Mouse (Mus musculus) CH12.LX (cell line): Measurements from ENCODE around the gene Gata2. TPM values are rescaled to one million over a fixed set of nuclear protein-coding genes. Genes with fewer than 3 reads are reported as not detected.

Experiments
- DNase-seq: peaks from one replicate; pipeline ENCODE4 v3.0.0-alpha.2; 2013; ENCODE audit errors: extremely low read depth
- H3K27ac ChIP-seq: 2 replicates; pipeline ENCODE4 v1.5.1; 2012; ENCODE audit warnings: low read depth, mild to moderate bottlenecking, control low read depth, moderate library complexity; ENCODE audit not compliant: insufficient read depth
- H3K27me3 ChIP-seq: replicated peaks from 2 replicates; pipeline ENCODE3; 2012; ENCODE audit warnings: inconsistent platforms
- H3K36me3 ChIP-seq, 2 experiments: replicated peaks in 1 of 2; 2 replicates each; pipeline versions ENCODE3 to v1.6.1; 2012; ENCODE audit warnings: inconsistent platforms in 1 of 2, low read length in 1 of 2, mild to moderate bottlenecking in 1 of 2, mixed read lengths in 1 of 2, moderate library complexity in 1 of 2; ENCODE audit not compliant: control insufficient read depth in 1 of 2, insufficient read depth in 1 of 2
- H3K4me1 ChIP-seq, 2 experiments: 2 replicates each; pipeline ENCODE4 v1.6.1; 2012; ENCODE audit warnings: inconsistent platforms in 1 of 2, moderate library complexity in 1 of 2; ENCODE audit not compliant: insufficient read depth in 2 of 2, control insufficient read depth in 1 of 2
- H3K4me2 ChIP-seq: 2 replicates; pipeline ENCODE4 v1.6.1; 2012; ENCODE audit warnings: low read depth, mild to moderate bottlenecking, control low read depth; ENCODE audit not compliant: poor library complexity, insufficient read depth, severe bottlenecking
- H3K4me3 ChIP-seq, 3 experiments: fragments of 150-350 bp in 1 of 3; sonication (generic) in 1 of 3; replicated peaks in 1 of 3; 2 replicates each; pipeline versions ENCODE3 to v1.5.1; 2011 to 2012; ENCODE audit warnings: low read depth in 2 of 3, low read length in 2 of 3, mild to moderate bottlenecking in 2 of 3, moderate library complexity in 2 of 3, control low read depth in 1 of 3, improper control_type of control experiment in 1 of 3, inconsistent platforms in 1 of 3, mixed read lengths in 1 of 3; ENCODE audit not compliant: poor library complexity in 1 of 3
- H3K79me2 ChIP-seq: replicated peaks from 2 replicates; pipeline ENCODE4 v1.6.1; 2012; ENCODE audit warnings: mild to moderate bottlenecking, moderate library complexity; ENCODE audit not compliant: control insufficient read depth, poor library complexity, insufficient read depth, severe bottlenecking; ENCODE audit errors: extremely low read depth
- H3K9ac ChIP-seq: 2 replicates; pipeline ENCODE4 v1.6.1; 2012; ENCODE audit warnings: low read depth, mild to moderate bottlenecking, control low read depth, moderate library complexity; ENCODE audit not compliant: insufficient read depth
- H3K9me3 ChIP-seq: replicated peaks from 2 replicates; pipeline ENCODE3; 2012; ENCODE audit warnings: low read length, inconsistent platforms, mixed read lengths
- BHLHE40 ChIP-seq: IDR thresholded peaks from 2 replicates; pipeline ENCODE4 v1.6.1; 2011; ENCODE audit warnings: mild to moderate bottlenecking, low read depth, low read length, improper control_type of control experiment
- E2F4 ChIP-seq: IDR thresholded peaks from 2 replicates; pipeline ENCODE4 v1.6.1; 2011; ENCODE audit warnings: low read depth, low read length, improper control_type of control experiment; ENCODE audit not compliant: insufficient replicate concordance
- EP300 ChIP-seq: IDR thresholded peaks from 2 replicates; pipeline ENCODE4 v1.6.1; 2011; ENCODE audit warnings: low read length, improper control_type of control experiment
- HCFC1 ChIP-seq: IDR thresholded peaks from 2 replicates; pipeline ENCODE4 v1.6.1; 2012; ENCODE audit warnings: low read depth, mild to moderate bottlenecking, inconsistent platforms, low read length, improper control_type of control experiment
- IRF4 ChIP-seq: IDR thresholded peaks from 2 replicates; pipeline ENCODE4 v1.6.1; 2014; ENCODE audit warnings: low read depth, mild to moderate bottlenecking, inconsistent platforms, low read length, improper control_type of control experiment
- JUND ChIP-seq: conservative IDR thresholded peaks from 2 replicates; pipeline ENCODE4 v1.6.1; 2011; ENCODE audit warnings: low read depth, low read length, improper control_type of control experiment
- MEF2A ChIP-seq: IDR thresholded peaks from 2 replicates; pipeline ENCODE4 v1.6.1; 2014; ENCODE audit warnings: low read depth, mild to moderate bottlenecking, inconsistent platforms, low read length, improper control_type of control experiment, borderline replicate concordance
- MYC ChIP-seq: IDR thresholded peaks from 2 replicates; pipeline ENCODE4 v1.6.1; 2011; ENCODE audit warnings: low read depth, mild to moderate bottlenecking, improper control_type of control experiment, low read length
- NELFE ChIP-seq: IDR thresholded peaks from 2 replicates; pipeline ENCODE4 v1.6.1; 2011; ENCODE audit warnings: low read depth, low read length, improper control_type of control experiment
- NRF1 ChIP-seq: IDR thresholded peaks from 2 replicates; pipeline ENCODE4 v1.6.1; 2014; ENCODE audit warnings: low read depth, mild to moderate bottlenecking, inconsistent platforms, low read length, improper control_type of control experiment, moderate library complexity
- POLR2AphosphoS2 ChIP-seq: IDR thresholded peaks from 2 replicates; pipeline ENCODE4 v1.6.1; 2011; ENCODE audit warnings: low read depth, low read length, improper control_type of control experiment
- RCOR1 ChIP-seq: conservative IDR thresholded peaks from 2 replicates; pipeline ENCODE4 v1.6.1; 2012; ENCODE audit warnings: low read depth, mild to moderate bottlenecking, inconsistent platforms, low read length, improper control_type of control experiment
- UBTF ChIP-seq: IDR thresholded peaks from 2 replicates; pipeline ENCODE4 v1.6.1; 2012; ENCODE audit warnings: low read depth, mild to moderate bottlenecking, inconsistent platforms, low read length, improper control_type of control experiment, moderate library complexity
- ZMIZ1 ChIP-seq: IDR thresholded peaks from 2 replicates; pipeline ENCODE4 v1.6.1; 2012; ENCODE audit warnings: low read depth, mild to moderate bottlenecking, inconsistent platforms, low read length, improper control_type of control experiment
- dilution Hi-C: fragments of 300-500 bp; cut with MboI; formaldehyde crosslinking; loops from 2 replicates; pipeline ENCODE4 v1.14.3; 2020; ENCODE audit warnings: low sequenced_read_pairs; ENCODE audit not compliant: extremely low pct_unique_long_range_greater_than_20kb, extremely low pct_ligation_motif_present
- in situ Hi-C: fragments of 300-500 bp; cut with MboI; formaldehyde crosslinking; loops from 3 replicates; pipeline ENCODE4 v1.14.3; 2019; ENCODE audit warnings: low sequenced_read_pairs, low pct_ligation_motif_present, low pct_unique_long_range_greater_than_20kb, mixed read lengths
- polyA plus RNA-seq: library from polyadenylated mRNA; unstranded; fragments of >175 nt; gene quantifications from 2 replicates; pipeline ENCODE4 v1.2.1, GENCODE M21; 2012; ENCODE audit warnings: low read depth; ENCODE audit not compliant: insufficient read length
- total RNA-seq, 2 experiments: library from RNA; depleted of rRNA; stranded (reverse); fragments of 300-350 nt in 1 of 2; fragments of >200 nt in 1 of 2; gene quantifications; 2 replicates each; pipeline ENCODE4 v1.2.3; 2012 to 2014

Gene Gata2
- total and polyA plus RNA-seq, 3 experiments, result not detected

DNA sequence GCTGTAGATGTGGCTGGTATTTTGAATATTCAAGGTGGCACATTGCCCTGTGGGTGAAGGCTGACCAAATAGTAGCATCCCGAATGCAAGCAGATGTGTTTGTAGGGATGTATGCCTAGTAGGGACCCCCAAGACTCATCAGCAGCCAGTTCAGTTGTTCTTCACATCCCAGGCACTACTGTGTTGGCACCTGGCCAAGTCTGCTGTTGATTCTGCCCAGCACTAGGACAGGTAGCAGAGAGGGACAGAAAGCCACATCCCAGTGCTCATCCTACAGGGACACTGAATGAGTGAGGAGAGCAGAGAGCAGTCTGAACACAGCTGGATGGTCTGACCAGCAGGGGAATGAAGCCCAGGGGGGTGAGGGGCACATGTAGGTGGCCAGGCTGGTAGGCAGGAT lies 55.5 kb downstream of the Gata2 start:
- no peak for TF ChIP-seq NRF1
- no peak for TF ChIP-seq MEF2A
- TF ChIP-seq MYC, result no peak
- no peak for TF ChIP-seq EP300
- TF ChIP-seq UBTF, result no peak
- TF ChIP-seq, all 38 proteins: peak for 0
- Histone ChIP-seq H3K79me2 (no peaks in the 10 kb centered on the region), H3K27ac (no peak overlapping the region), H3K9ac (no peak overlapping the region), H3K4me2 (no peak overlapping the region), H3K4me1 (0 out of 4 replicates have a peak, but pooled peaks cover 0 to 4% of the 10 kb centered on the region in 2 experiments), H3K9me3 (no peaks in the 10 kb centered on the region), H3K36me3 (peaks cover 0 to 13% of the 10 kb centered on the region in 2 experiments), H3K4me3 (no peak overlapping the region), H3K27me3 (no peaks in the 10 kb centered on the region)
- in situ Hi-C loops (no loop called here), dilution Hi-C loops (no loop called here)
- no peak for DNase-seq

DNA sequence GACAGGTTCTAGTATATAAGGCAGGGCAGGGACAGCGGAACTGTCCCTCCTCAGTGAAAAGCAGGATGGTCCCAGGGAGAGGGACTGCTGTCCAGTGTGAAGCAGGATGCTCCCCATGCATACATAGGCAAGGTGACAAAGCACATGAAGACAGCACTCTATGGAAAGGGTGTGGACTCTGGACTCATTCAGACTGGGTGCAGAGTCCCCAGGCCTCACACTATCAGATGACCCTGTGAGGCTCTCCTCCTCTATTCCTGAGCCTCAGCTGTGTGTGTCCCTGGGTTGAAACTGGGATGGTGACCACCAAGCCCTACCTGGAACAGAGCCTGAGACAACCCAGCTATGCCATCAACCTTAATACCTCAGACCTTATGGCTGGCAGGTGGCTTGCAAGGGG lies 57.7 kb downstream of the Gata2 start:
- dilution Hi-C loops, result no loop called here
- H3K4me1 ChIP-seq, result 0 out of 4 replicates have a peak, but pooled peaks cover 0 to 4% of the 10 kb centered on the region in 2 experiments
- TF ChIP-seq RCOR1 (no peak), POLR2AphosphoS2 (no peak), E2F4 (no peak), JUND (no peak), HCFC1 (no peak), EP300 (no peak), IRF4 (no peak), MEF2A (no peak), NELFE (no peak), BHLHE40 (no peak), ZMIZ1 (no peak), UBTF (no peak)
- TF ChIP-seq, all 38 proteins: peak for 0
- no peaks in the 10 kb centered on the region for H3K27me3 ChIP-seq
- in situ Hi-C loops, result no loop called here
- H3K36me3 ChIP-seq, result peaks cover 0 to 30% of the 10 kb centered on the region in 2 experiments
- no peaks in the 10 kb centered on the region for H3K79me2 ChIP-seq
- H3K4me3 ChIP-seq, result no peak overlapping the region
- no peak overlapping the region for H3K27ac ChIP-seq
- H3K4me2 ChIP-seq, result no peak overlapping the region
- H3K9me3 ChIP-seq, result no peaks in the 10 kb centered on the region
- no peak for DNase-seq
- no peak overlapping the region for H3K9ac ChIP-seq
